Mouse (Mus musculus) layer of hippocampus, postnatal 36 days (tissue): ENCODE measurements around the gene Olfr446. TPM values are rescaled to one million over a fixed set of nuclear protein-coding genes. Genes with fewer than 3 reads are reported as not detected.

Source experiments
- DNase-seq, 2 experiments: peaks; one replicate each; pipeline ENCODE4 v3.0.0; 2022
- total RNA-seq, 2 experiments: library from RNA; stranded (reverse); gene quantifications; 2 replicates each; pipeline ENCODE4 v1.2.3; 2021

The Olfr446 gene
- not detected for total RNA-seq

- no peak for DNase-seq
Measured at GRCm38 (mm10) chr6:42921077-42921476, at the start of gene Olfr446. Olfr446 (plus strand) TSS chr6:42921377.

GRCm38 (mm10) chr6:42876323-42876722, 44.9 kb upstream of the Olfr446 start:
- DNase-seq: no peak

- no peak for DNase-seq
Measured at GRCm38 (mm10) chr6:42890141-42890540, 31.0 kb upstream of the Olfr446 start, which contains the start of gene Olfr448. Olfr448 (plus strand) TSS chr6:42890441.

DNA sequence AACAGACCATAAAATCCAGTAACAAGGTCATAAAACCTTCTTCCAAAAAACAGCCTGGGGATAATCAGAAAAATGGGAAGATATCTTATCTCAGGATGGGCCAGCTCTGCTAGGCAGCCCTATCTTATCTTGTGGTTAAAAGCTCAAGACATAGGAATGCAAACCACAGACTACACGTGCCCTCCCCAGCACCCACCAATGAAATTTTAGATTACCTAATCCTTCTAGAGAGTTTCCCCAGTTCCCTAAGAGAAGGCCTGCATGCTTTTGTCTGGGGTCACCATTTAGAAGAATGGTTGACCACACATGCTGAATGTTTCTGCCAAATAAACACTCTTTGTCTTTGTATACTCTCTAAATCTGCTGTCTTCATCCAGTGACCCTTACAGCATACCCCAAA, 20.8 kb upstream of the Olfr446 start:
- no peak for DNase-seq

DNA sequence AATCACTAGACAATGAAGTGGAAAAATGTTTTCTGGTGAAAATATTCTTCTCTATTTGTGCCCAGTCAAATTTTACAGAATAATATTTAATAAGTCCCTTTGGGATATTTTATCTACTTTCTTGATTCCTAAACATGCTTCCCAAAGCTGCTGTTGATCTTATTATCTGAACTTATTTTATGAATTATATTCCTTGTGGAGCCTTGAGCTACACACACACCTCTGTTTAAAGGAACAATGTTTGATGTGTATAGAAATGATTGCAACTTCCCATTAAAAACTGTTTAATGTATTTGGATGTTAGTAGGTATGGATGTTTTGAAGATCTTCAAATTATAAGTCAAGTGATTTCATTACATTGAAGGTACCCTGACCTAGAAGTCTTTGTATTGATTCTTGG, 12.6 kb upstream of the Olfr446 start, which contains the start of gene Olfr447:
Olfr447 (plus strand) TSS at position 301 of the 400 bp plus-strand sequence.
- no peak for DNase-seq

DNA sequence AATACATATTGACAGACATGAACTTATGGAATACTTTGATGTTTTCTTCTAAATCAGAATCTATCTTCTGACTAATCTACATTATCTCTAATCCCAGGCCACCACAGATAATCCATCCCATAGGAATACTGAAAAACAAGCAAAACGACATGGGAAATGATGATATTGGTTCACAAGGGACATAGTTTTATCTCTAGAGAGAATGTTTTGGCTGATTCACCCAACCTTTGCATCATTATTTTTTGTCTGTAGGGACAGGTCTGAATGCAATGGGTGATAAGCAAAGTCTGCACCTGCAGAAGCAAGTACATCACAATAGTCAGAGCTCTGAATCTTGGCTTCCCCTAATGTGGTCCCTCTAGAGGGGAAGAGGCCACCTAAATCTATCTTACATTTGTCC, 27.6 kb downstream of the Olfr446 start, which contains the start of gene Olfr444:
Olfr444 (plus strand) TSS at position 301 of the 400 bp plus-strand sequence.
- DNase-seq: no peak

DNA sequence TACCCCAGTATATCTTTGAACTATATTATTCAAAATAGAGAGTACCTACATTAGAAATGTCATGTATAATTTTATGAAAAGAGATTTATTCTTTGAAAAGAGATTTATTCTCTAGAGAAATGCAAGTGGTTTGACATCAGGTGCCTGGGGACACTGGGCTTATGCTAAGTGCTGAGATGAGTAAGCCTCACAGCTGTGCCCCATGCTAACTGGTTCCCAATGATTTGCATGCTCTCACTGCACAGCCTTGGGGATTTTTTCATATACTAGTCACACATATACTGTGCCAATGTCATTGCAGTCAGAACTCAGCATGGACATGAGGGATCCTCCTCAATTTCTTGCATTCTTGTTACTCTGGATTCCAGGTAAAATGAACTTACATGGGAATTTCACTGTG, 59.2 kb downstream of the Olfr446 start:
- DNase-seq: no peak

Other genes with a start within 250 kb of the Olfr446 start
- 100 to 1,000 TPM; 221 to 227 TPM for gene Tcaf1, start 211.3 kb upstream of the Olfr446 start, total RNA-seq
- not detected for gene Olfr453, start 182.0 kb upstream of the Olfr446 start, total RNA-seq
- gene Olfr38, start 165.0 kb upstream of the Olfr446 start, total RNA-seq: not detected
- not detected for gene Olfr452, start 136.3 kb upstream of the Olfr446 start, total RNA-seq
- not detected for gene Olfr450, start 109.4 kb upstream of the Olfr446 start, total RNA-seq
- not detected for gene Olfr449, start 87.0 kb upstream of the Olfr446 start, total RNA-seq
- not detected for gene Olfr448, start 30.9 kb upstream of the Olfr446 start, total RNA-seq
- not detected for gene Olfr447, start 12.5 kb upstream of the Olfr446 start, total RNA-seq
- gene Olfr444, start 27.7 kb downstream of the Olfr446 start, total RNA-seq: not detected
- not detected for gene Olfr441, start 185.0 kb downstream of the Olfr446 start, total RNA-seq
- not detected for gene Olfr237-ps1, start 225.2 kb downstream of the Olfr446 start, total RNA-seq
- not detected for gene Olfr437, start 241.9 kb downstream of the Olfr446 start, total RNA-seq